Mouse (Mus musculus): ENCODE data around the gene Mfap1b. TPM values are rescaled to one million over a fixed set of nuclear protein-coding genes. Genes with fewer than 3 reads are reported as not detected.
"Not testable (repeated sequence)": the region's sequence is repeated elsewhere in the genome, so short reads cannot be mapped to it uniquely, and the experiment has no call there.

Gene Mfap1b
- polyA plus RNA-seq, 1 experiment = 22.0 TPM

DNA sequence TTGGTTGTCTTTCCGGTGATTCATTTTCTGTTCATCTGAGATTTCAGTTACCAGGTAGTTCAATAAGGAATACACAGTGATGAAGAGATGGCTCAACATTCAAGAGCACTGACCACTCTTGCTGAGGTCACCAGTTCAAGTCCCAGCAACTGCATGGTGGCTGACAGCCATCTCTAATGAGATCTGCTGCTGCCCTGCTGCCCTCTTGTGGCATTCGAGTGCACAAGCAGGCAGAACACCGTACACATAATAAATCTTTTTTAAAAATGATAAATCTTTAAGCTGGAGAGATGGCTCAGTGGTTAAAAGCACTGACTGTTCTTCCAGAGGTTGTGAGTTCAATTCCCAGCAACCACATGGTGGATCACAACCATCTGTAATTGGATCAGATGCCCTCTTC, 6.6 kb upstream of the Mfap1b start:
- no peak overlapping the region for H3K4me3 ChIP-seq (replicated peaks; ENCODE audit: control insufficient read depth, low read depth, low read length)
- no peak overlapping the region for H3K27ac ChIP-seq (ENCODE audit: control insufficient read depth, insufficient read depth, low read depth, low read length, poor library complexity)
- WGBS = 44% methylated on average over 3 of the region's 3 CpGs
- TF ChIP-seq CTCF (IDR thresholded peaks at IDR 0.05; ENCODE audit: control insufficient read depth, insufficient read depth, low read length) (peak; percentile 80), POLR2A (IDR thresholded peaks at IDR 0.05; ENCODE audit: borderline replicate concordance, control insufficient read depth, low read depth, low read length) (no peak)
- no peaks in the 10 kb centered on the region for H3K4me1 ChIP-seq (ENCODE audit: control insufficient read depth, insufficient read depth, low read length)

DNA sequence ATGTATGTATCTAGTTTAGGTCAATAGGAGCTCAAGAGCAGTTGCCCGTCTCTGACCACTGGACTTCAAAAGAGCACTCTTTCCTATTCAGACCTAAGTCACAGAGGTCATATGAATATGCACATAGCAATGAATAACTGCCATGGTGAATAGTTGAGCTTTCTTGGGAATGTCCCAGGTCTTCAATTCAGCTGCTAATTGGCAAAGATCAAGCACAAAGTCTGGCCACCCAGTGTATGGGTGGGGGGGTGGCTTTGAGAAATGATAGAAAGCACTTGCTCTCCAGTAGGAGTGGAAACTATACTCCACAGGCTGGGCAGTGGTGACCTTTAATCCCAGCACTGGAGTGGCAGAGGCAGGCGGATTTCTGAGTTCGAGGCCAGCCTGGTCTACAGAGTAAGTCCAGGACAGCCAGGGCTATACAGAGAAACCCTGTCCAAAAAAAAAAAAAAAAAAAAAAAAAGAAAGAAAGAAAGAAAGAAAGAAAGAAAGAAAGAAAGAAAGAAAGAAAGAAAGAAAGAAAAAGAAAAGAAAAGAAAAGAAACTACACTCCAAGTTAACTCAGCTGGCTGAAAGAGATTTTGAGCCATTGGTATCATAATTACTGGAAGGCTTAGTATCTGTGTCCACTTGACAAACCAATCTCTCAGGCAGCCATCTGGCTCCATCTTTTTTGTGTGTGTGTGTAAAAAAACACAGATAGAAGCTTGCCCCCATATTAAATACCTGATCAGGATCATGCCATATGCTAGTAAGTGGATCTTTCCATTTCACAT, 3.8 kb upstream of the Mfap1b start:
- WGBS = 90% methylated on average over 3 of the region's 3 CpGs
- Histone ChIP-seq H3K4me1 (ENCODE audit: control insufficient read depth, insufficient read depth, low read length) (no peaks in the 10 kb centered on the region), H3K4me3 (replicated peaks; ENCODE audit: control insufficient read depth, low read depth, low read length) (no peak overlapping the region), H3K27ac (ENCODE audit: control insufficient read depth, insufficient read depth, low read depth, low read length, poor library complexity) (no peak overlapping the region)
- no peak for TF ChIP-seq CTCF (IDR thresholded peaks at IDR 0.05; ENCODE audit: control insufficient read depth, insufficient read depth, low read length)
- no peak for TF ChIP-seq POLR2A (IDR thresholded peaks at IDR 0.05; ENCODE audit: borderline replicate concordance, control insufficient read depth, low read depth, low read length)

DNA sequence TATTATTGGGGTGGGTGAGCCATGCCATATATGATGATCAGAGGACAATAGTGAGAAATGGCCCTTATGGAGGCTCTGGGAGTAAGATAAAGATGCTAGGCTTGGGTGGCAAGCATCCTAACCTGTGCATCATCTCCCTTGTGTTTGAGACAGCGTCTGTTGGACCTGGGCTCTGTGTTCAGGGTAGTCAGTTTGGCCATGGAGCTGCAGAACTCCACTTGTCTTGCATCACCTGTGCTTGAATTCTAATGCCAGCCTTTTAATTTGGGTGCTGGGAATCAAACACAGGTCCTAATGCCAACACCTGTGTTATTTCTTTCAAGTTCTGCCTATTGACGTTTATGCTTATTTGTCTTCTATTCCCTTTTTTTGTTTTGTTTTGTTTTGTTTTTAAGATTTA, 1.4 kb upstream of the Mfap1b start:
- not testable (repeated sequence) for H3K4me3 ChIP-seq (replicated peaks; ENCODE audit: control insufficient read depth, low read depth, low read length); H3K27ac ChIP-seq (ENCODE audit: control insufficient read depth, insufficient read depth, low read depth, low read length, poor library complexity); H3K4me1 ChIP-seq (ENCODE audit: control insufficient read depth, insufficient read depth, low read length)
- 97% methylated on average over 2 of the region's 2 CpGs for WGBS

DNA sequence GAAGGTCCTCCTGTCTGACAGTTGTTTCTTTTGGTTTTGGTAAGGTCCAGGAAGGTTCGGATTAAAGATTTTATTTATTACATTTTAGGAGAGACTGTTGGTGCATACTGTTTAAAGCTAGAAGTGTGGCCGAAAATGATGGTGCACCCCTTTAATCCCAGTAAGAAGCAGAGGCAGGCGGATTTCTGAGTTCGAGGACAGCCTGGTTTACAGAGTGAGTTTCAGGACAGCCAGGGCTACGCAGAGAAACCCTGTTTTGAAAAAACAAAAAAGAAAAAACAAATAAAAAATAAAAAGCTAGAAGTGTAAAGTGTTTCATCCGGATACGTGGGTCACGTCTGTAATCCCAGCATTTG, 291 bp upstream of the Mfap1b start:
- 20% methylated on average over 8 of the region's 8 CpGs for WGBS
- no peak for TF ChIP-seq POLR2A (IDR thresholded peaks at IDR 0.05; ENCODE audit: borderline replicate concordance, control insufficient read depth, low read depth, low read length)
- no peak for TF ChIP-seq CTCF (IDR thresholded peaks at IDR 0.05; ENCODE audit: control insufficient read depth, insufficient read depth, low read length)
- Histone ChIP-seq H3K4me3 (replicated peaks; ENCODE audit: control insufficient read depth, low read depth, low read length) (peak overlapping the region; percentile 89), H3K4me1 (ENCODE audit: control insufficient read depth, insufficient read depth, low read length) (no peaks in the 10 kb centered on the region; the same call in 1 of the 2 replicates), H3K27ac (ENCODE audit: control insufficient read depth, insufficient read depth, low read depth, low read length, poor library complexity) (peak overlapping the region; percentile 77; the same call in 1 of the 2 replicates)

DNA sequence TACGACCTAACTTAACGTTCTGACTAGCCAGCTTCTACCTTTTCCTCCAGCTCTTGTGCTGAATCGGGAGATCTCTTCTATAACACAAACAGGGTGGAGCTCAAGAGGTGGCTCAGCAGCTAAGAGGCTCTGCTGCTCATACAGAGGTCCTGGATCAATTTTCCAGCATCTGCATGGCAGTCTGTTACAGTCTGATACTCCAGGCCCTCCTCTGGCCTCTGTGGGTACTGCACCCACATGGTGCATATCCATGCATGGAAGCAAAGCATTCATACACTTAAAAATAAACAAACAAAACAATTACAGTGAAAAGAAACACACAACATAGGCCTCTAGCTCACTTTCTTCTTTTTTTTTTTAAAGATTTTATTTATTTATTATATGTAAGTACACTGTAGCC, 1.1 kb downstream of the Mfap1b start:
- 89% methylated on average over 3 of the region's 3 CpGs for WGBS
- H3K4me1 ChIP-seq (ENCODE audit: control insufficient read depth, insufficient read depth, low read length); H3K27ac ChIP-seq (ENCODE audit: control insufficient read depth, insufficient read depth, low read depth, low read length, poor library complexity); H3K4me3 ChIP-seq (replicated peaks; ENCODE audit: control insufficient read depth, low read depth, low read length): not testable (repeated sequence)

DNA sequence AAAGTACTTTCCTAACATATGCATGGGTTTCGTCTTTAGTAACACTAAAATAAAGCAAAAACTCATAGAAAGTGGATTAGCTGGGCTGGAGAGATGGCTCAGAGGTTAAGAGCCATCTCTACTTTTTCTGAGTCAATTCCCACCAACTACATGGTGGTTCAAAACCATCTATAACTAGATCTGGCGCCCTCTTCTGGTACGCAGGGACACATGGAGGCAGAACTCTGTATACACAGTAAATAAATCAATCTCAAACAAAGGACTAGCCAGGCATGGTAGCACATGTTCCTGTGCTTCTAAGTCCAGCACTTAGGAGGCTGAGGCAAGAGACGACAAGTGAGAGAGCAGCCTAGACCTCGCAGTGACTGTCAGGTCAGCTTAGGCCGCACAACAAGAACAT, 4.9 kb downstream of the Mfap1b start:
- H3K27ac ChIP-seq (ENCODE audit: control insufficient read depth, insufficient read depth, low read depth, low read length, poor library complexity); H3K4me1 ChIP-seq (ENCODE audit: control insufficient read depth, insufficient read depth, low read length); H3K4me3 ChIP-seq (replicated peaks; ENCODE audit: control insufficient read depth, low read depth, low read length): not testable (repeated sequence)
- 65% methylated on average over 4 of the region's 6 CpGs for WGBS

DNA sequence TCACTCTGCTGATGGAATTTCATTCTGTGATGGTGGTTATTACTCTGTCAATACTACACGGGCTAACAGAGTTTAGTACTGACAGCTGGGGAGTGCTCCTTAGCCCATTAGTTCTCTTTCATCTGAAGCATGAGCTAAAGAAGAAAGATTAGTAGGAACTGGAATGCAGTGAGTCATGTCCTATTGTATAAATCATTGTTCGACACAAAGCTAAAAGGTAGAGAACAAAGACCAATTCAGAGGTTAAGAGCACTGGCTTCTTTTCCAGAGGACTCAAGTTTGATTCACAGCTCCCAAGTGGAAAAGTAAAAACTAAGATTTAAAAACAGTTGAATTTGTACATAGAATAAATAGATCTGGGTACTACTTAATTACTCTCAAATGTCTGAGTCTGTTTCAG, 13.8 kb downstream of the Mfap1b start:
- no peak overlapping the region for H3K27ac ChIP-seq (ENCODE audit: control insufficient read depth, insufficient read depth, low read depth, low read length, poor library complexity)
- 80% methylated on average over 2 of the region's 2 CpGs for WGBS
- H3K4me1 ChIP-seq (ENCODE audit: control insufficient read depth, insufficient read depth, low read length) = no peaks in the 10 kb centered on the region; the same call in 1 of the 2 replicates
- no peak for TF ChIP-seq POLR2A (IDR thresholded peaks at IDR 0.05; ENCODE audit: borderline replicate concordance, control insufficient read depth, low read depth, low read length)
- no peak for TF ChIP-seq CTCF (IDR thresholded peaks at IDR 0.05; ENCODE audit: control insufficient read depth, insufficient read depth, low read length)
- no peak overlapping the region for H3K4me3 ChIP-seq (replicated peaks; ENCODE audit: control insufficient read depth, low read depth, low read length)

DNA sequence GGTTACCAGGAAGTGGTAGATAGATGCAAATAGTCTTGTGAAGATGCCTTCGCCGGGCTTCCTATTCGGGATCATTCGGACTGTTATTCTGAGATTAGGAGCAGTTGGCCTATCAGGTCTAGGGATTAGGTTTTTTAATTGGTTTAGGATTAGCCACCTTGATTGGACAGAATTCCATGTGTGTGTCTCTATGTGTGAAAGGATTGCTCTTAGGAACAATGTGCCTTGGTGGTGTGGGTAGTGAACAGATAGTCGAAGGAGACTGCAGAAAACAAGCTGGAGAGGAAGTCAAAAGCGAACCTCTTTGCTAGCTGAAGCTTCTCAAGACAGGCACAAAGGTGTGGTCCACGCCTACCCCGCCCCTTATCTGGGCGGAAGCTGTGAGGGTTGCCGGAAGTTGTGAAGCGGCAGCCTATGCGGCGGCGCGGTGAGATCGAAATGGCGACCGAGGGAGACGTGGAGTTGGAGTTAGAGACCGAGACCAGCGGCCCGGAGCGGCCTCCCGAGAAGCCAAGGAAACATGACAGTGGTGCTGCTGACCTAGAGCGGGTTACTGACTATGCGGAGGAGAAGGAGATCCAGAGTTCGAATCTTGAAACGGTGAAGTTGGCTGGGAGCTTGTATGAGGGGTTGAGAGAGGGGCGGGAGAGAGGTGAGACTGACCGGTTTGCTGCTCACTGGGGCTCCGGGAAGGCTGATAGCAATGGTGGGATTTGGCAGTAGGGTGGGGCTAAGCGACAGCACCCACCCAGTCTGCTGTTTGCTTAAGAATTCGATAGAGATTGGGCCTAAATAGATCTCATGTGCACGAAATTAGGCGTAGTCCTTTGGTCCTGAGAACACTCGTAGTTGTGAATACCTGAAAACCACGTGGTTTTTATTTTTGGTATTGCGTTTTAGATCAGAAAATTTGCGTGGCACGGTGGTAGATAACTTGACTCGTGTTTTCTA, 16.9 kb downstream of the Mfap1b start, which contains the start of gene Serinc4:
Serinc4 (minus strand) TSS at position 90 of the 951 bp plus-strand sequence.
- WGBS = 3% methylated on average over 41 of the region's 41 CpGs
- peak; percentile 86; the same call in 1 of the 2 replicates for TF ChIP-seq POLR2A (IDR thresholded peaks at IDR 0.05; ENCODE audit: borderline replicate concordance, control insufficient read depth, low read depth, low read length)
- no peak for TF ChIP-seq CTCF (IDR thresholded peaks at IDR 0.05; ENCODE audit: control insufficient read depth, insufficient read depth, low read length)
- peak within 1 kb of the TSS; percentile 88 for H3K27ac ChIP-seq (ENCODE audit: control insufficient read depth, insufficient read depth, low read depth, low read length, poor library complexity)
- no peaks in the 10 kb centered on the region; the same call in 1 of the 2 replicates for H3K4me1 ChIP-seq (ENCODE audit: control insufficient read depth, insufficient read depth, low read length)
- H3K4me3 ChIP-seq (replicated peaks; ENCODE audit: control insufficient read depth, low read depth, low read length) = peak within 1 kb of the TSS; percentile 97
